Mouse (Mus musculus) heart, postnatal 25 days (tissue): Measurements from ENCODE around the gene Prlh. TPM values are rescaled to one million over a fixed set of nuclear protein-coding genes. Genes with fewer than 3 reads are reported as not detected.

Experiments used
- DNase-seq: peaks from one replicate; pipeline ENCODE4 v3.0.0; 2022; ENCODE audit warnings: low spot score
- intact Hi-C: fragments of 180-260 bp; cut with DNase I; formaldehyde crosslinking; loops from one replicate; pipeline ENCODE4 v1.15.1; 2025
- total RNA-seq, 2 experiments: library from RNA; stranded (reverse); gene quantifications; 2 replicates each; pipeline ENCODE4 v1.2.3; 2021

Prlh gene
- total RNA-seq, 2 experiments from 2014 or later, result not detected

DNA sequence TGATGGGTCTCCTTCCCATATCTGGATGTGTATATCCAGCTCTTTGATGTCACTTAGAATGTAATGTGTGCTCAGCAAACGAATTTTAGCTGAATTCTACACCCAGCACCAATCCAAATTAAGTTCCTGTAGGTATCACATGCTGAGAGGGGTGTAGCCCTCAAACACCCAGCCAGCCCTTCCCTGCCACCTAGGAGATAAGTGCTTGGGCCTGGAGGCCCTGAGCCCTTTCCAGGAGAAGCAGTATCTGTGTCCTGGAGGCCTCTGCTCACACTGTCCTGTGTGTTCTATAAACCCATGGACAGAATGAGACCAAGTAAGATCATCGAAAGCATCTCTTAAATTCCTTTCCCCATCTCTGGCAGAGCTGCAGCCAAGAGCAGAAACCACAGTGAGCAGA lies 5.7 kb upstream of the Prlh start:
- intact Hi-C loops, result no loop called here
- no peak for DNase-seq

DNA sequence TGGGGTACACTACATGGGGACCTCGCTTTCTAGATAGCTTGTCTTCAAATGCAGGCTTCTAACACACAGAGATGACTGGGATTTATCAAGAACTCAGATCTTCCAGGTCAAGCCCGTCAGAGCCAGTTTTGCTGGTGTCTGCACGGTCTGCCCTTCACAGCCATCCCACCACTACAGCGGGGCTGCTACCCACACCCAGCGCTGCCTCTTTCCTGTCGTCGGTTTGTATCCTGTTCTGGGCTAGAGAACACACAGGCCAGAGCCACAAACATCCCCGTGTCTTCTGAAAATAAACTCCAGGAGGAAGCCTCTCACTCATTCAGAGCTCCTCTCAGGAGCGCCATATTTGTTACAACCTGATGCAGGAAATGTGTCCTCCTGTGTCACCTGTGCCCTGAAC lies 3.6 kb upstream of the Prlh start:
- DNase-seq, result no peak
- intact Hi-C loops, result no loop called here

- intact Hi-C loops, result no loop called here
- no peak for DNase-seq
Observed at GRCm38 (mm10) chr1:90951670-90952069, 1.2 kb upstream of the Prlh start.

- intact Hi-C loops, result no loop called here
- no peak for DNase-seq
Observed at GRCm38 (mm10) chr1:90953688-90954087, 780 bp downstream of the Prlh start.

DNA sequence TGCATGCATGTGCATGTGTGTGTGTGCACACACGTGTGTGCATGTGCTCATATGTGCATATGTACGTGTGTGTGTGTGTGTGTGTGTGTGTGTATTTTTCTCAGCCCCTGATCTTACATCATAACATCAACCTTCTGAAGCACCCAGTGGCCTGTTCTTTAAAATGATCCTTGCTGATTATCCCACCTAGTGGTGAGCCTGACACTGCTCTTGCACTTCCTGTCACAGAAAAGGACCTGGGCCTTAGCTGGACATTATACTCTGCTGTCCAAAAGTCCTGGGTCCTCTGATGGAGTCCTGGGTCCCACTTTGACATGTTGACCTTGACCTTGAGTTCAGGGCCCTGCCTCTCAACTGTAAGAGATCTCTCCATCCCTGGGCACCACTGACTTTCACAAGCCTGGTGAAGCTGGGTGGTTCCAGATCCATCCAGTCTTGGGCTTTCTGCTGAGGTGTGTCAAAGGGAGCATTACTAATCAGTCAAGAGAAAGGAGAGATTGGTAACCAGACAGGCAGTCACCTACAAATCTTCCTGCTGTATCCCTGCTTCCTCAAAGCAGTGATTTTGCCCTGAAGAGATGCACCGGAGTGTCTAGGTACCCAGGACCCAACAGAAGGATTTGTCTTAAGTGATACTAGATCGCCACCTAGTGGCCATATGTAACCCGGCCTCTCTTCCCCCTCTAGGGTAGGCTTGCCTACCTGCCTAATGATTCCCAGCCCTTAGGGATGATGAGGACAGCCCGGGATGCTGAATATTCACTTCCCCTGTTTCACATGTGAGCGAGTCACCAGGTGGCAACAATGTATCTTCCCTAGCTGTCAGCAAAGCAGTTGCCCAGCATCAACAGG lies 3.6 kb downstream of the Prlh start:
- DNase-seq, result no peak
- intact Hi-C loops, result loop anchor here (1.0 to 5.0 kb wide), 4 partner anchors 28 to 894 kb away; no protein-coding TSS in a partner anchor

DNA sequence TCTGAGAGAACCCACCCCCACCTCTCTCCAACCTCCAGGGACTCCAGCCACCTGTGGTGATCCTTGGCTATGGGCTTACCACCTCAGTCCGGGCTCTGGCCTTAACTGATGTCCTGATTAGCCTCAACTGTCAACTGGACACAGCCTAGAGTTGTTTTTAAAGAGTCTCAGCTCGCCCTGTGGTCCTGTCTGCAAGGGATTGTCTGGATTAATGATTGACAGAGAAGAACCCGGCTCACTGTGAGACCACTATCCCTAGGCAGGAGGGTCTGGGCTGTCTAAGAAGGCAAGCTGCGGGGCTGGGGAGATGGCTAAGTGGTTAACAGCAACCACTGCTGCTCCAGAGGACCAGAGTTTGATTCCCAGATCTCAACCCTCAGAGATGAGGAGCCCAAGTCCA lies 9.6 kb downstream of the Prlh start:
- DNase-seq, result no peak
- intact Hi-C loops, result no loop called here

- no peak for DNase-seq
- intact Hi-C loops, result no loop called here
Observed at GRCm38 (mm10) chr1:90962994-90963393, 10.1 kb downstream of the Prlh start.

DNA sequence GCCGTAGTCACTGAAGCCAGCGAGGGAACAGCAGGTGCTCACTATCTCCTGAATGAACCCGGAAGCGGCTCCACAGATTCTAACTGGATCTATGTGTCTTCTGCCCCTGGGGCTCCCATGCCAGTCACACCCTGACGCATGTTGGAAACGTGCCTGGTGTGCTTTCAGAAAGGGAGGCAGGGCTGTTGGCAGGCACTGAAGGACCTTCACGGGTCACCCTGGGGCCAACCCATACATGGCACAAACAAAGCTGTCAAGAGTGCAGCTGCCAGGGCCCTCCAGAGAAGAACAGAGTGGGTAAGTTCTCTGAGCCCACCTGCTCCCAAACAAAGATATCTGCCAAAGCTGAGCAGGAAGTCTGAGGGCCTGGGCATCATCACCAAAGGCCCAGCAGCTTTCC lies 14.7 kb downstream of the Prlh start:
- peak; percentile 39 for DNase-seq
- intact Hi-C loops, result no loop called here

GRCm38 (mm10) chr1:90968649-90969048 lies 15.7 kb downstream of the Prlh start:
- intact Hi-C loops, result no loop called here
- DNase-seq, result no peak

DNA sequence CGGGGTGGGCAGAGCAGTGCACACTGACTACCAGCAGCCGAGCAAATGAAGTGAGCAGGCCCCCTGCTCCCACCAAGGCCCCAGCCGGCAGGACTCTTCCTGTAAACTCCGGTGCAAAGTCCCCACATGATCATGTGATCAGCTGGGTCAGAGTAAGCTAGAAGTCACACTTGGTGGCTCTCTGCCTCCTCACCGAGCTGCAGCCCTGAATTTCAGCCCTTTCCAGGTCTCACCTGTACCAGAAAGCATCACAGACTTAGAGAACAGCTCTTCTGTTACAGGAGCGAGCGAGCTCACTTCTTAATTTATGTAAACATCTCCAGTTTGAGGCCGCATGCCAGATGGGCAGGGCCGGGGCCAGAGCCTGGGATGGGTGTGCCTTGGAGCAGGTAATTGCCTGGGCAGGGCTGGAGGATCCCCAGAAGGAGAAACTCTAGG lies 16.5 kb downstream of the Prlh start, which contains the start of gene Rab17:
Gene Rab17, minus strand, starts transcription at position 315 of the 438 bp plus-strand sequence.
- intact Hi-C loops, result no loop called here
- no peak for DNase-seq

- no peak for DNase-seq
- intact Hi-C loops, result loop anchor here (5.0 kb wide), 3 partner anchors 52 to 267 kb away; no protein-coding TSS in a partner anchor
Observed at GRCm38 (mm10) chr1:90969881-90970390, 17.0 kb downstream of the Prlh start.

DNA sequence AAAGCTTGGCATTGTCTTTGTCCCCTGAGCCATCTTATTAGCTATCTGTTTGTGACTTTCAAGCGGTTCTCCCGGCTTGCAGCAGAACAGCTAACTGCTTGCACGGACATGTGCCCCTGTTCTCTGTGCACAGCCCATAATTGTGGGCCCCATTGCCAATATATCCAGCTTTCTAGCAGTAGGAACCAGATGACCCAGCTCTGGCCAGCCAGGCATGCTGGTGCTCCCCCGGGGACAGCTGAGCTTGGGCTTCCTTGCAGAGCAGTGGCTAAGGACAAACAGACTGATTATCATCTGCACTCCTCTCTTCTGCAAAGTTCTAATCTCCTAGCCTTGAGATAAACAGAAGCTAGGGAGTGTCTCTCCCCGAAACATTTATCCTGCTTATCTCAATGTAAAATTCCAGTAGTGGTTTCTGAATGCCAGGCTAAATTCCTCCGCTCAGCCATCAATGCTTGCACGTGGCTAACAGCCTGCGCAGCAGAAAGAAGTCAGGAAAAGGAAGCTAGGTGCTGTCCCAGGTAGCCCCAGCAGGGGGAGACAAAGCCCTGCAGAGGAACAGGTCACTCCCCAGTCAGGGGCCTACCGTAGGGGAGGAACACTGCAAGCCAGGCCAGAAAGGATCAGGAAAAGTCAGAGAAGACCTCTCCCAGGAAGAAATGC lies 20.1 kb downstream of the Prlh start:
- intact Hi-C loops, result loop anchor here (1.0 to 5.0 kb wide), 4 partner anchors 49 to 264 kb away; no protein-coding TSS in a partner anchor
- DNase-seq, result peak; percentile 78

GRCm38 (mm10) chr1:90973574-90973911 lies 20.6 kb downstream of the Prlh start:
- DNase-seq, result no peak
- intact Hi-C loops, result loop anchor here (1.0 to 5.0 kb wide), 4 partner anchors 49 to 264 kb away; no protein-coding TSS in a partner anchor

GRCm38 (mm10) chr1:90974906-90975649 lies 22.2 kb downstream of the Prlh start:
- intact Hi-C loops, result loop anchor here (2.0 to 5.0 kb wide), 4 partner anchors 47 to 262 kb away; no protein-coding TSS in a partner anchor
- DNase-seq, result peak; percentile 47

DNA sequence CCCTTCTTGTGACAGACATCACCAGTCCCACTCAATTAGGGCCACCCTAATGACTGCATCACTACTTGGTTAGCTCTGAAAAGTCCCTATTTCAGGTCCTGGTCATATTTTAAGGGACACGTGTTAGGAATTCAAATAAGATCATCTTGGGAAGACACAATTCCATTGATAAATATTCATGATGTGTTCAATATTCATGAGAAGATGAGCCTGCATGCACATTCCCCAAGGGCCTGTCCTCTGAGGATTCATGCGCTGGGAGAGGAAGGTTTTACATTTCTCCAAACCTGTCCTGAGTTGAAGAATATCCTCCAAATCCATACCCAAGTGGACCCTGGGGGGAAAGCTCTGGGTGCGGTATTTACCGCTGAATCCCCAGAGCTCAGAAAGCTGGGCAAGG lies 23.1 kb downstream of the Prlh start:
- DNase-seq, result no peak
- intact Hi-C loops, result loop anchor here (2.0 kb wide), 1 partner anchor 235 kb away; no protein-coding TSS in a partner anchor

DNA sequence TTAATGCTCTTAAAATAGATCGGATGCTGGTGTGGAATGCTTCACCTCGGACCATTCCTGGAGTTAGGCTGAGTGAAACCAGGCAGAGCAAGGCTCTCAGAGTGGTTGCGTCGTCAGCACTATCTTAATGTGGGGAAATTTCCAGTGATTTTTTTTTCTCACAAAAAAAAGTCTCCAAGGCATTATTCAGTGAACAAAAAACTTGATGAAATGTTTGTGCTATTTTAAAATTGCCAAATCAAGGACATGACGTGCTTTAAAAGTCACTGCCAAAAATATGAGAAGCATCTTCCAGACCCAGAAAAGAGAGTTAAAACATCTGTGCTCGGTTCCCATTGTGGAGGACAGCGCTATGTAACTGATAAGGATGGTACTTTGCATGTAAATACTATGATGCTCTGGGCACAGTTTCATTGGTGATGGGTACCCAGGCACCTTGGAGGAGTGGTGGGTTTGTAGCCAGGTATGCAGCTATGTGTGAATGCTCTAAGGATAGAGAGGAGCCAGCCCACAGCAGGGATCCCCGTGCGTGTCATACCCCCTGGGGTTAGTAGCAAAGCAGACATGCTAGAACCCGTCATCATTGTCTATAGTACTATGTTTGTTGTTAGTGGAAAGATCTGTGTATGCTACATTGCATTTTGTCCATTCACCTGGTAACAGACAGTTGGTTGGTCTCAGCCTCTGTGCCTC lies 27.9 kb downstream of the Prlh start:
- intact Hi-C loops, result no loop called here
- DNase-seq, result no peak

- intact Hi-C loops, result no loop called here
- DNase-seq, result no peak
Observed at GRCm38 (mm10) chr1:90981346-90981745, 28.4 kb downstream of the Prlh start.

DNA sequence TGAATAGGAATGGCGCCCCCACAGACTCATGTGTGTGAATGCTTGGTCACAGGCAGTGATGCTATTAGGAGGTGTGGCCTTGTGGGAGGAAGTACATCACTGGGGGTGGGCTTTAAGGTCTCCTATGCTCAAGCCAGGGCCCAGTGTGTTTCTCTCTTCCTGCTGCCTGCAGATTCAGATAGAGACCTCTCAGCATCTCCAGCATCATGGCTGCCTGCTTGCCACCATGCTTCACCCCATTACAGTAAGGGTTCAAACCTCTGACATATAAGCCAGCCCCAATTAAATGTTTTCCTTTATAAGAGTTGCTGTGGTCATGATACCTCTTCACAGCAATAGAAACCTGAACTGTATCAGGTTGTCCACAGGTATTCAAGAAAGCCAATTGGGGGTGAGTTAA lies 43.0 kb downstream of the Prlh start:
- intact Hi-C loops, result loop anchor here (2.0 kb wide), 1 partner anchor 13 kb away; no protein-coding TSS in a partner anchor
- DNase-seq, result no peak

DNA sequence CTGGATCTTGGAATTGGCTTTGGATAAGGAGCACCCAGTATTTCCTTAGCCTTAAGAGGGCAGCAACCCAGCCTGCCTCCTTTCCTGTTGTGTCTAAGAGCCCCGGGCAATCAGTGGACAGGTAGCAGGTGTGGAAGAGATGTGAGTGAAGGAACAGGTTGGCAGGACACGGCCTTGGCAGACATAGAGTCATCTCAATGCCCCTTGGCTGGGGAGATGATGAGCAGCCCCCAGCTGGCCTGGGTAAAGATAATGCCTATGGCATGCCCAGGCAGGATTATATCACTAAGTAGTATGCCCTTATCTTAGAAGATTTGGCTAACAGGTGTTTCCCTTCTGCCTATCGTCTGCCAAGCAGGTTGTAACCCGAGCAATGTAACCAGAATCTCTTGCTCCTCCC lies 44.2 kb downstream of the Prlh start:
- no peak for DNase-seq
- intact Hi-C loops, result loop anchor here (2.0 kb wide), 1 partner anchor 14 kb away; no protein-coding TSS in a partner anchor
